Mouse (Mus musculus) erythroblast, embryonic 14.5 days (primary cell): ENCODE results near the gene Gm28051.

ENCODE experiments used
- GATA1 ChIP-seq: IDR thresholded peaks from 2 replicates; pipeline ENCODE4 v1.6.1; 2012; ENCODE audit warnings: low read length, inconsistent platforms, mixed read lengths
- TAL1 ChIP-seq: IDR thresholded peaks from 3 replicates; pipeline ENCODE4 v1.6.1; 2012; ENCODE audit warnings: low read length, inconsistent platforms, mixed read lengths

- TF ChIP-seq TAL1 (no peak), GATA1 (no peak)
These were observed 84.4 kb downstream of the Gm28051 start for GRCm38 (mm10) chr12:102672857-102673839.
